Mouse (Mus musculus) naive thymus-derived CD4-positive, alpha-beta T cell, adult 2 months (primary cell): ENCODE measurements around the gene Btbd35f22.
"Not testable (repeated sequence)": the region's sequence is repeated elsewhere in the genome, so short reads cannot be mapped to it uniquely, and the experiment has no call there.

Experiments
- DNase-seq: peaks from one replicate; pipeline ENCODE4 v3.0.0-alpha.2; 2011; ENCODE audit warnings: low read depth

Gene Btbd35f22

DNA sequence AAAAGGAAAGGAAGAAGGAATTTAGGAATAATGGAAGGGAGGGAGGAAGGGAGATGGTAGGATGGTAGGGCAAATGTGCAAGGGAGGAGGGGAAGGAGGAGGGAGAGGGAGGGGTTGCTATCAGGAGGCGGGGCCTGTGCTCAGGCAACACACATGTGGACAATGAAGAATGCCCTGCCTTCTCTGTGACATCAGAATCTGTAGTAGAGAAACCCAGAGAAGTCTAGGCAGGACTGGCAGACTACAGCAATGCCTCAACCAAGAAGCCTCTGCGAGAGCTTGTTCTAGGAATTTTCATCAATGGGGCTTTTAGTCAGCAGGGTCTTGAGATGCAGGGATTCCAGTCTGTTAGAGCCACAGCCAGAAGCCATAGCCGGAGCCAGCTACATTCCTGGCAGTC, at the start of gene Btbd35f22:
Btbd35f22 (plus strand) TSS at position 301 of the 400 bp plus-strand sequence.
- DNase-seq: not testable (repeated sequence)
